Mouse (Mus musculus) brown adipose tissue, adult 24 weeks (tissue): Measurements from ENCODE around the gene Vwa3a. TPM values are rescaled to one million over a fixed set of nuclear protein-coding genes. Genes with fewer than 3 reads are reported as not detected.

Source experiments
- H3K27ac ChIP-seq: fragments of 200-500 bp; replicated peaks from 2 replicates; pipeline ENCODE4 v1.5.1; 2012; ENCODE audit warnings: low read depth, mild to moderate bottlenecking, low read length
- H3K4me1 ChIP-seq: fragments of 200-500 bp; 2 replicates; pipeline ENCODE4 v1.6.1; 2012; ENCODE audit warnings: low read length, mixed read lengths; ENCODE audit not compliant: control insufficient read depth, insufficient read depth, insufficient read length
- H3K4me3 ChIP-seq: fragments of 200-500 bp; 2 replicates; pipeline ENCODE4 v1.5.1; 2012; ENCODE audit warnings: low read depth, mild to moderate bottlenecking, low read length, moderate library complexity; ENCODE audit not compliant: insufficient read depth
- polyA plus RNA-seq: library from polyadenylated mRNA; stranded (reverse); fragments of >200 nt; gene quantifications from 2 replicates; pipeline ENCODE4 v1.2.4, GENCODE M21; 2012; ENCODE audit not compliant: missing spikeins, insufficient read depth, insufficient read length

Gene Vwa3a
- polyA plus RNA-seq, 1 experiment = 1.7 TPM

DNA sequence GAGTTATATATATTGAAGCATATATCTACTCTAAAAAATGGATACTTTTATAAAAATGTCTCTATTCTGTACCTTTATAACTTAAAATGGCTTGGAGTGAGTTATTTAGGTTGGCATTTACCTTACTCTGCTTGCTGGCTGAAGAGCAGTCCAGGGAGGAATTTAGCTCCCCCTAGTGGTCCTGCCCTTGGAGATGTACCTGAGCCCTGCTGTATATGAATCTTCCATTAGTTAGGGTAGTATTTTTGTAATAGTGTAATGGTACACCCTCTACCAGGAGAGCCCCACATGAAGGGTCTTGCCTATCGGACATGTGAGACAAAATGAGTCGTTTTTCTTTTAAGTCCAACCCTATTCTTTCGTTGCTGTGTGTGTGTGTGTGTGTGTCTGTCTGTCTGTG, 11.5 kb upstream of the Vwa3a start:
- Histone ChIP-seq H3K4me3 (no peak overlapping the region), H3K27ac (no peak overlapping the region), H3K4me1 (no peaks in the 10 kb centered on the region)

GRCm38 (mm10) chr7:120729635-120730034, 9.5 kb upstream of the Vwa3a start:
- H3K27ac ChIP-seq = peak overlapping the region; percentile 37

DNA sequence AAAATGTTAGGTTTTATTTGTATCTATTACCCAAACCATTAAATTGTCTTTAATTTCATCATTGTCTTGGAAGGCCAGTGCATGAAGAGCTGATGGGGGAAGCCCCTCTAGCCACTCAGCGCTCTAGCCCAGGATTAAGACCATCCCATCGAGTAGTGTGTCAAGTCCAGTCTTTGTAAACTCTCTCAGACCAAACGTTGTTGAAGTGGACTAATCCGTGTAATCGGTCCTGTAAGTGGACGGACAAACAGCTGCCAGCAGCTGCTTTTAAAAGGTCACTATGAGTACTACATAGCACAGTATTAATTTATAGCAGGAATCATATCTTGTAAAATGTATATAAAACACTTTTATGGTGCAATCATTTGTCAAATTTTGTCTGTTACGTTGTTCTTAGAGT, 6.2 kb upstream of the Vwa3a start:
- no peaks in the 10 kb centered on the region for H3K4me1 ChIP-seq
- H3K27ac ChIP-seq = no peak overlapping the region
- no peak overlapping the region for H3K4me3 ChIP-seq

More at GRCm38 (mm10) chr7:120729635-120730034, 9.5 kb upstream of the Vwa3a start:
- Histone ChIP-seq H3K4me1 (no peaks in the 10 kb centered on the region), H3K4me3 (peak overlapping the region; percentile 4; the same call in 1 of the 2 replicates)

DNA sequence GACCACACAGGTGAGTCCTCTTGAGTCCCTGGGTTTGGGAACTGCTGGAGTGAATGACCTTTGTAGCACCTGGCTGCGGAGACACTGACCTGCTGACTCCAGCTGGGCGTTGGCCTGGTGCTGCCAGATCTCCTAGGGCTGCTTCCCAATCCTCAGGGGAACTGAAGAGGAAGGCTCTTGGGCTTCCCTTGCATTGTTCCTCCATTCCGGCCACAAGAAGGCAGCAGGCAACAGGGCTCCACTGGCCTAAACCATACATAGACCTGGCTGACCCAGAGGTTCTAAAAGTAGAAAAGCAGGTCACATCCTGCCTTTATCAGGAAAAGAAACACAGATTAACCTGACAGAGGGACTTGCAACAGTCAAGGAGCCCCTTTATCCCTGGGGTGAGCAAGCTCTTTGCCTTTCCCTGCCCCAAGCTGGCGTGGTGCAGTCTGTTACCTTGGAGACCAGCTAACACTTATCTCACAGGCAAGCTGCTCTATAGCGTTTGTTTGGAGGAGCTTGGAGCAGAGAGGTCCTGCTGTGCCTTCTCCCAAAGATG, 512 bp downstream of the Vwa3a start:
- H3K4me1 ChIP-seq = peaks cover 27% of the 10 kb centered on the region
- peak overlapping the region; percentile 91 for H3K27ac ChIP-seq
- peak overlapping the region; percentile 49 for H3K4me3 ChIP-seq

DNA sequence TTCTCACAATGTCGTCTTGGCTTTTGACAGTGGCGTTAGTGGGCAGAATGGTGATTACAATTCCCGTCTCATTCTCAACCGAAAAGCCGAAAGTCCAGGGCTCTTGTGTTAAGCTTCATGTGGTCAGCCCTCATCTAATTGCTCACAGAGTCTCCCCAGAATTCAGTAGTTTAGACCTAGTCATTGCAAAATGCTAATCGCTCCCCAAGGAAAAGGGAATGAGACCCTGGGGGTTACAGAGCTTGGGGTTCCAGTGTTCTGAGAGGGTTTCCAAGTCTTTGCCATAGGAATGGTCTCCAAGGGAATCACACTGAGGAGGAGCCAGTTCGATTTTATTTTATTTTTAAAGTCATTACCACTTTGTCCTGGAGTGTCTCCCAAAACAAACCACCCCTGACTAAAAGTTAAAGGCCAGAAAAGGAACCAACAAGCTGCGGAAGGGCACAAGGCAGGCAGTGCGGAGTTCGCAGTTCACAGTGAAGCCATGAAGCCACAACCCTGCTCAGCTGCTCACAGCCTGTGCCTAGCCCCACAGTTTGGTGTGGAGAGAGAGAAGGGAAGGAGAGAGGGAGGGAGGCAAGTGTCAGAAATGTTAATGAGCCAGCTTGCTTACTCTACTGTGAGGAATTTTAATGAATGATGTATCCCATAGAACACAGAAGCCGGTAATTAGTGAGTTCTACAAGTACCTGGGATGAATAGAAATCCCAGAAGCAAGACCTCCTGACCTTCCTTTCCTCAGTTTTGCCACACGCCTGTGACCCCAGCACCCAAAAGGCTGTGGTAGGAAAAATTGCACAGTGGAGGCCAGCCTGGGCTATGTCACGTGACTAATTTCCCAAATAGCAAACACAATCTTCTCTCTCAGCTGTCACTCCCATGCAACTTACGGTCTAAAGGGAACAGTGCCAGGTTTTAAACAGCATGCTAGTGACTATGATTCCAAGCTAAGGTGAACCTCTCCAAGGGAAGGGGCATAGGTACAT, 4.5 kb downstream of the Vwa3a start:
- peak overlapping the region; percentile 91 for H3K27ac ChIP-seq
- no peak overlapping the region for H3K4me3 ChIP-seq
- peaks cover 45% of the 10 kb centered on the region for H3K4me1 ChIP-seq

DNA sequence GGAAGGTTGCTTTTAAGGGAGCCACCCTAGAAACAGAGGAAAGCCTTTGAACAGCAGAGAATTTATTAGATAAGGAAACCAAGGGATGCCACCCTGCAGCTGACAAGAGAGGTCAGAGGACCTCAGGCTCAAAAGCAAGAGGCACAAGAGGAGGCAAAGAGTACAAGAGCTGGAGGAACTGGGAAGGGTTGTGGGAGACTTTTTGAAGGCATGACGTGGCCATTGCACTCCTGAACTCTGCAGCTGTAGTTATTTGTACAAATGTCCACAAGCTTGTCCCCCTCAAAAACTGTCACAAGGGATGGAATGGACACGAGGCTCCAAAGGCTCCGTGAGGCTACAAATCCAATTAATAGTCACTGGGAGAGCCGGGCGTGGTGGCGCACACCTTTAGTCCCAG, 5.5 kb downstream of the Vwa3a start:
- Histone ChIP-seq H3K4me3 (no peak overlapping the region), H3K4me1 (peaks cover 38% of the 10 kb centered on the region), H3K27ac (peak overlapping the region; percentile 91)

DNA sequence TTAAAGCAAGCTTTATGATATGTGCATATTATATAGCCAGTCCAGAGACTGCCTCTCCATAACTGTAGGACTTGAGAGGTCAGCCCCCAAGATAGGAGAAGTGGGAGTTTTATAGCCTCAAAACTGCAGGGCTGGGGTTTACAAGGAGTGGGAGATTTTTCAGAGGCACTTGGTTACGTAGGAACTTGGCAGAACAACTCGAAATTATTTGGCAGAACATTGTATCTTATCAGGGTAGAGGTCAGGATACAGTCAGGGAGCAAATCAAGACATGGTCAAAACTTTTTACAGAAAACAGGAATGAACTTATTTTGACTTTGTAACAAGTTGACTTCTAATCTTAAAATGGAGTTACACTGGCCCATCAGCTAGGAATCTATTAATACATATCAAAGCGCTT, 6.9 kb downstream of the Vwa3a start:
- Histone ChIP-seq H3K27ac (peak overlapping the region; percentile 87), H3K4me1 (peaks cover 36% of the 10 kb centered on the region), H3K4me3 (no peak overlapping the region)

- Histone ChIP-seq H3K27ac (peak overlapping the region; percentile 92), H3K4me3 (no peak overlapping the region), H3K4me1 (peaks cover 38% of the 10 kb centered on the region)
These were observed 7.7 kb downstream of the Vwa3a start for GRCm38 (mm10) chr7:120746821-120747220.

GRCm38 (mm10) chr7:120748478-120748877, 9.4 kb downstream of the Vwa3a start:
- H3K4me3 ChIP-seq = no peak overlapping the region

DNA sequence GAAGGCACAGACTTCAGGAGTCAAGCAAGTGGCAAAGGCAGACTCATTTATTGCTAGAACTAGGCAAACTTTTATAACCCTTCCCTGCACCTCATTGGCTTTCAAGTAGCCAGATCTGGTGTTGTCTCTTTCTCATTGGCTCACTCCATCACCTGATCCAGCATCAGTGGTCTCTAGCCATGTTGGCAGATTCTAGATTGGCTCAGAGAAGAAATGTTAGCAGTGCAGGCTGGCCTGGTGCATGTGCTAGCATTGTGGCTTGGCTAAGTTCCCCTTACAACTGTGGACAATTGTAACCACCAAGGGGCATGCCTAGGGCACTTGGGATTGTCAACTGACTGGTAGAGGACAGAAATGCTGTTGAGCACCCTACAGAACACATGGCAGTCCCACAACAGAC, 12.2 kb downstream of the Vwa3a start:
- H3K27ac ChIP-seq = peak overlapping the region; percentile 24; the same call in 1 of the 2 replicates
- no peak overlapping the region for H3K4me3 ChIP-seq
- H3K4me1 ChIP-seq = peaks cover 18% of the 10 kb centered on the region

More at GRCm38 (mm10) chr7:120748478-120748877, 9.4 kb downstream of the Vwa3a start:
- H3K4me1 ChIP-seq = peaks cover 36% of the 10 kb centered on the region
- H3K27ac ChIP-seq = no peak overlapping the region

DNA sequence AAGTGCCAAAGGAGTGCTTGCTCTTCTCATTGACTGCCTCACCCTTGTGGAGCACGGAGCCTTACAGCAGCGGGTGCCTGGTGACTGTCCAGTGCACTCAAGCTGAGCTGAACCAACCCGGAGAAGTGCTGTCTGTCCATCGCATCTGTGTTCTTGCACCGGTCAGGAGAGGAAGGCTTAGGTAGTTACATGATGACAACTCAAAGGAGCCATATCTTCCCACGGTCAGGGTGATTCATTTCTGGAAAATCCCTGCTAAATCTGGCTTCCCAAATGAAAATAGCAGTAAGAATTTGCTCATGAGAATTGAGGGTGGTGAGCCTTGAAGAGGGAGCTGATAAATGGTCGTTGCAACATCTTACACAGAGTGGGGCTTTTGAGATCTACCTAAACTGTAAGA, 12.8 kb downstream of the Vwa3a start:
- no peak overlapping the region for H3K4me3 ChIP-seq
- peak overlapping the region; percentile 24; the same call in 1 of the 2 replicates for H3K27ac ChIP-seq
- peaks cover 14% of the 10 kb centered on the region for H3K4me1 ChIP-seq

DNA sequence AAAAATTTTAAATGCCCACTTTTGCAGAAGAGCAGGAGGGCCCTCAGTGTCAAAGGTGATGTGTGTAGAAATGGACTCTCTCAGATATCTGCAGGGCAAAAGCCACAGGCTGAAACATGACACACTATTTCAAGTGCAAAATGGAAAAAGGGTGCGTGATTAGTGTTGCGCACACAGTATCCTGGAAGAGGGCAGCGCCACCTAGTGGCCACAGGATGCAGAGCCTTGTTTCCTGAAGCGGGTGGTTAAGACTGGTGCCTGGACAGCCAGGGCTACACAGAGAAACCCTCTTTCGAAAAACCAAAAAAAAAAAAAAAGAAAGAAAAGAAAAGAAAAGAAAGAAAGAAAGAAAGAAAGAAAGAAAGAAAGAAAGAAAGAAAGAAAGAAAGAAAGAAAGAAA, 15.6 kb downstream of the Vwa3a start:
- Histone ChIP-seq H3K27ac (no peak overlapping the region), H3K4me3 (no peak overlapping the region), H3K4me1 (peaks cover 5% of the 10 kb centered on the region; the same call in 1 of the 2 replicates)

- H3K27ac ChIP-seq = no peak overlapping the region
- no peak overlapping the region for H3K4me3 ChIP-seq
- H3K4me1 ChIP-seq = no peaks in the 10 kb centered on the region
These were observed 28.3 kb downstream of the Vwa3a start for GRCm38 (mm10) chr7:120767369-120767768.

DNA sequence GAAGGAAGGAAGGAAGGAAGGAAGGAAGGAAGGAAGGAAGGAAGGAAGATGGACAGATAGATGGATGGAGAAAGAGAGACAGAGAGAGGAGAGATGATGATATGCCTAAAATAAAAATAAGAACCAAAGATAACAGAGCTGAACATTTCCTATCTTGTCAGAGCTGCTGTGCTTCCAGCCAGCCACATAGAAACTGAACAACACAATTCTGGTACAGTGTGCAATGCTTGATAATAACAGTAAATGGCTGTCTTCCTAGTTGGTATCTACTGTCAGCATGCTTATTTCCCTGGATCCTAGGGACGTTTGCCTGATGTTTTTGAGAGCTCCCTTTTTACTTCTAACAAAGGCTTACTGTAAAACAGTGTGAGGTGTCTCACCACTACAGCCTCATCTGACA, 32.3 kb downstream of the Vwa3a start:
- Histone ChIP-seq H3K4me1 (no peaks in the 10 kb centered on the region), H3K4me3 (no peak overlapping the region), H3K27ac (no peak overlapping the region)

DNA sequence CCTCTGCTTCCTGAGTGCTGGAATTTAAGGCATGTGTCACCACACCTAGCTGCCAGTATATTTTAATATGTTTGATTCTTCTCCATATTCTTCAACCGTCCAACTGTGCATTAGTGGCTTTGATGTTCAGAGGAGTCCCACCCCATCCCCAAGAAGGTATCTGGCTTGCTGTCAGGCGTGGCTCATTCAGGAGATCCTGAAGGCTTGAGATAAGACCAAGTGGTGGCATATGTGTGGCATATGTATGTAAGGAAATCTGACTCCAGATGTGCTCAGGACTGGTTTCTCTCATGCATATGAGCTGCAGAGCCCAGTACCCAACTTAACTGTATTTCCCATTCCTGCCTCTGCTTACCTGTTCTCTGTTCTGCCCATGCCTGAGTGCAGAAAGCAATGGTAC, 38.9 kb downstream of the Vwa3a start:
- no peak overlapping the region for H3K27ac ChIP-seq
- no peaks in the 10 kb centered on the region for H3K4me1 ChIP-seq
- no peak overlapping the region for H3K4me3 ChIP-seq
